Mouse (Mus musculus) spleen, embryonic (tissue): ENCODE measurements around the gene Tfdp1.
"Not testable (repeated sequence)": the region's sequence is repeated elsewhere in the genome, so short reads cannot be mapped to it uniquely, and the experiment has no call there.

Experiments
- CTCF ChIA-PET: fragments of 350-600 bp; sonication (Branson Sonifier 250); formaldehyde crosslinking; loops from one replicate; lab custom pipeline; 2022; lab: Charles Lee

Tfdp1 gene

DNA sequence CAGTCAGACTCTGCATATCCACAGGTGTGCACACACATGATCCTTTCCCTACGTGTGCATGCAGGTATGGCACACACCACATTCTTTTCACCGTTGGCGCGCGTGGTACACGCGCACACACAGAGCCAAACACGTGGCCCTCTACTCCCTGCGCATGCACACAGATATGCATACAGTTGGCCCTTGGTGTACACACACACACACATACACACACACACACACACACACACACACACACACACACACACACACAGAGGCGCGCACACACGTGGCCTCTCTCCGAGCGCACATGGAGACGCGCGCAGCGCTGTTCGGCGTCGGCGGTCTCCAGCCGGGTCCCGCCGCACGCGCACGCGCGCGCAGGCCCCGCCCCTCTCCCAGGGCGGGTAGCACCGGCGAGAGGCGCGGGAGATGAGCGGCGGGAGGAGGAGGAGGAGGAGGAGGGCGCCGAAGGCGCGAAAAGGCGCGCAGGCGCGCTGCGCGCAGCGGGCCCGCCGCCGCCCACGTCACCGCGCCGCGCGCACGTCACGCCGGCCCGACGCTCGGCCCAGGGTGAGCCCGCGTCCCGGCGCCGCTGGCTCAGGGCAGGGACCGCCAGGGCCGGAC lies at the start of gene Tfdp1:
Gene Tfdp1 (plus strand): TSS at position 497 of the 606 bp plus-strand sequence.
- CTCF ChIA-PET, result no interaction called here

DNA sequence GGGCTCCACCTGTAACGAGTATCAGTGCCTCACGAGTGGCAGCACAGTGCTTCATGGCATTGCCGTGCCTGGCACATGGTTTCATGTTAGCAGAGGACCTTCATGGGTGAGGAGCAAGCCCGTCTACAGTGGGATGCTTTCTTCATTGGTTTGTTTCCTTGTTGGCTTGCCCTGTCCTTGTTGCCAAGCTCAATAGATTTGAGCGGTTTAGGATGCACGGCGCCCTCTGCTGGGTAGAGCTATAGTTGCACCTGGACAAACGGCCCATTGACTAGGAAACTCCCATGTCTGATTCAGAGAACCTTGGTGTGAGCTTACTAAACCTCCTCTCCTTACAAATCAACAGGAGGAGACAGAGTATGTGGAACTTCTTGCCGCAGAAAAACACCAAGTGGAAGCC lies 46.2 kb upstream of the Tfdp1 start:
- CTCF ChIA-PET, result no interaction called here

GRCm38 (mm10) chr8:13293677-13294470 lies 44.7 kb upstream of the Tfdp1 start:
- CTCF ChIA-PET, result no interaction called here

DNA sequence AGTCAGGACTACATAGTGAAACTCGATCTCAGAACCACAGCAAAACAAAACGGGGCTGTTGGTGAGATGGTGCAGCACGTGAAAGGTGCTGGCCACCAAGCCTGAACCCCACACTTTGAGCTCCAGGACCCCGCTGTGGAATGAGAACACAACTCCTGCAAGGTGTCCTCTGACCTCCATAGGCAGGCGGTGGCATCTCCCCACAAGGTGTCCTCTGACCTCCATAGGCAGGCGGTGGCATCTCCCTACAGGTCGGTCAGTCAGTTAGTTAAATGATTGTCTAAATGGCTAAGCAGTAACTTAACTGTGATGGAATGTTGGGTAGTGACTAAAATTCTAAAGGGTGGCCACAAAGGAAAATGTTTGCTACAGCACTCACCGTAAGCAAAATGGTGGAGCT lies 39.0 kb upstream of the Tfdp1 start:
- CTCF ChIA-PET, result no interaction called here

GRCm38 (mm10) chr8:13301036-13301435 lies 37.5 kb upstream of the Tfdp1 start:
- CTCF ChIA-PET, result no interaction called here

DNA sequence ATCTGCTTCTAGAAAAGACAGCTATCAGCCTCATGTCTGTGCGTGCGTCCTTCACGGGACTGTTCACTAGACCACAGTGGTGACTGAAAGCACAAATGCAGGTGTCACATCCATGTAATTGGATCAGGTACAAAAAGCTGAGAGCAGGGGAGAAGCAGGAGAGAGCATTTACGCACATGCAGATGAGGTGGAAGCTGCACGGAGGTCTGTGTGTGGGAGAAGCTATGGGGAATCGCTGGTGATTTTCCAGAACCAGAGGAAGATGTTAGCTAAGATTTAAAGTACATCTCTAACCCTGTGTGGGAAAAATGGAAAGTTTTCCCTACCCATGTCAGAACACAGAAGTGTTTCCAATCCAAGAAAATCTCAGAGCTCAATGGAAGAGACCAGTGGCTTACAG lies 33.1 kb upstream of the Tfdp1 start:
- CTCF ChIA-PET, result no interaction called here

GRCm38 (mm10) chr8:13305884-13306283 lies 32.7 kb upstream of the Tfdp1 start:
- CTCF ChIA-PET, result no interaction called here

DNA sequence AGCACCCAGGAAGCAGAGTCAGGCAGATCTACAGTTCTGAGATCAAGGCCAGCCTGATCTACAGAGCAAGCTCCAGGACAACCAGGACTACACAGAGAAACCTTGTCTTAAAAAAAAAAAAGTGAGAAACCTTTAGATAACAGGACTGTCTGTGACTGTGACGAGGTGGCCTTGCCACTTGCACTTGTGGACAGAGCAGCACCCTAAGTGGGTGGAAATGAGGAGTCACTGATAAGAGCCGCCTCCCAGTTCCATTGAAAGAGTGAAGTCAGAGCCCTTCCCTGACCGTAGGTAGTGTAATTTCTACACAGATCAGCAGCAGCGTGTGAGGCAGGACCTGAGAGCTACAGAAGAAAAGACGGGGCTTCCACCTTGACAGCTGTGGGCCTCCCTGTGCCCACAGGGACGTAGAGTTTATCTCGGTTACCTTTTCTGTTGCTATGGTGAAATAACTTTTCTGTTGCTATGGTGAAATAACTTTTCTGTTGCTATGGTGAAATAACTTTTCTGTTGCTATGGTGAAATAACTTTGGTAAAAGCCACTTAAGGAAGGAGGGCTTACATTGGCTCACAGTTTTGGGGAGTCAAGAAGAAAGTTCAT lies 32.1 kb upstream of the Tfdp1 start:
- CTCF ChIA-PET, result no interaction called here

GRCm38 (mm10) chr8:13306916-13307315 lies 31.6 kb upstream of the Tfdp1 start:
- CTCF ChIA-PET, result no interaction called here

DNA sequence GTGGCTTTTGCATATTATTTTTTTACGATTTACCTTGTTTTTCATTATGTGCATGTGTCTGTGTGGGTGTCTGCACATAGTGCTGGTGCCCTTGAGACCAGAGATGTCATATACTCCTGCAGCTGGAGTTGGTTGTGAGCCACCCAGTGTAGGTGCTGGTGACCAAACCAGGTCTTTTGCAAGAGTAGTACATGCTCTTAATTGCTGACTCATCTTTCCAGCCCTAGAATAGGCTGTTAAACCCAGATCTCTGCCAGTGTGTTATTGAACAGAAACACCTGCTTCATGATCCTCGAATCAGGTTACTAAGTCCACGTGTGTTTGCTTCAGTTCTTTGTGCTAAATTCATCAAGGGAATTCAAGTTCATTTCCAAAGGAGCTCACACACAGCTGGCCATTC lies 23.6 kb upstream of the Tfdp1 start:
- CTCF ChIA-PET, result no interaction called here

GRCm38 (mm10) chr8:13316671-13317070 lies 21.9 kb upstream of the Tfdp1 start:
- CTCF ChIA-PET, result no interaction called here

- CTCF ChIA-PET, result no interaction called here
These were observed 12.0 kb upstream of the Tfdp1 start for GRCm38 (mm10) chr8:13326598-13326997.

GRCm38 (mm10) chr8:13334671-13335070 lies 3.9 kb upstream of the Tfdp1 start:
- CTCF ChIA-PET, result no interaction called here

- CTCF ChIA-PET, result not testable (repeated sequence)
These were observed 1.3 kb upstream of the Tfdp1 start for GRCm38 (mm10) chr8:13337245-13337644.

DNA sequence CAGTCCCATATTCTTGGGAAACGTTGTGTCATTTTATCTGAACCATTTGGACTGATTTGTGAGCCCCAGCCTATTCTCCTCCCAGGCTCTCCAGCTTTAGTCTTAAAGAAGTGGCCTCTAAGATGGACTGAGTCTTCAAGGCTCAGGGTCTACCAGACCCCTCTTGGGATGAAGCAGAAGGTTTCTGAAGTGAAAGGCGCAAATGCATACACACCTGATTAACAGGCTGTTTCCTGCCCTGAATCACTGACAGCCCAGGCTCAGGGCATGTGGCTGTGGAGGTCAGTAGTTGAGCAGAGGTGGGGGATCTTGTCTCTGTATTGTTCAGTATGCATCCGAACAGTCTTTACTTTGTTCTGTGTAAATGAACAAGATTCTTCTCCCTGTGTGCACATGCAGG lies 873 bp upstream of the Tfdp1 start:
- CTCF ChIA-PET, result no interaction called here

DNA sequence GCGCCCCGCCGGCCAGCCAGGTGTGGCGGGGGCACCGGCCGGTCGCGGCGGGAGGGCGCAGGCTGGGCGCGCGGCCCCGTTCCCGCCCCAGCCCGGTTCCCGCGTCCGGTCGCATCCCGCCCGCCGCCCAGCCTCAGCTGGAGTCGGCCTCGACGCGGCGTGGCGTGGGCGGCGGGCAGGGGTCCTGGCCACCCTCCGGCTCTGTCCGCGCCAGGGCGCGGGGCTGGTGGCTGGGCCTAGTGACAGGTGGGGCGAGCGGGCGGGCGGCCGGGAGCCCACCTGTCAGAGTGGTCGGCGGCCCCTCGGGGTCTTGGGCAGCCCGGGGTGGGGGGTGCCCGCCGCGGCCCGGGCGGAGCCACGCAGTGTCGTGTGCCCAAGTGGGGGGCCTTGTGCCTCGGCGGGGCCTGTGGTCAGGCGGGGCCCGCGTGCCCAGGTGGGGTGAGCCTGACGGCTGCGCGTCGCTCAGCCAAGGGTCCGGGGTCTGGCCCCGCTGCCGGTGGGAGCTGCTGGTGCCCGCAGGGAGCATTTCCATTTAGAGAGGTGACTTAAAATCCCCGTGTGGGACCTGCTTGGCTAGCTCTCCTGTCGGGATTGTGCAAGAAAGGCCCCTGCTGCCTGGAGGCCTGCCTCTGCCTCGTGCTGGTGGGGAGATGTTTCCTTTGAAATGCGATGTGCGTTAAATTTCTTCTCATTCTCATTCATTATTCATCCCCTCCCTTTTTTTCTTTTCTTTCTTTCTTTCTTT lies 522 bp downstream of the Tfdp1 start:
- CTCF ChIA-PET, result no interaction called here

DNA sequence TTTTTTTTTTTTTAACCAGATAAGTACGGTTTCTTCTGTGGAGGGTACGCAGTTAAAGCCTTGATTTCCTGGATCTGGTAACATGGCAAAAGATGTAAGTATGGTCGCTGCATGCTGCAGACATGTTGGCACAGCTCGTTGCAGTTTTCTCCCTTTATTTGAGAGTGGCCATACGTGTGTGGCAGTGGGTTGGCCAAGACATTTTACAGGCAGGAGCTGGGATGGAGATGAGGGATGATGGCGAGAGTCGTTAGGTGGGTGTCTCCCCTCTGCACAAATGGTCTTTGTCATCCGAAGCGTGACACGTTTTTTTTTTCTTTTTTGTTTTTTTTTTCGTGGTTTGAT lies 1.1 kb downstream of the Tfdp1 start:
- CTCF ChIA-PET, result no interaction called here

DNA sequence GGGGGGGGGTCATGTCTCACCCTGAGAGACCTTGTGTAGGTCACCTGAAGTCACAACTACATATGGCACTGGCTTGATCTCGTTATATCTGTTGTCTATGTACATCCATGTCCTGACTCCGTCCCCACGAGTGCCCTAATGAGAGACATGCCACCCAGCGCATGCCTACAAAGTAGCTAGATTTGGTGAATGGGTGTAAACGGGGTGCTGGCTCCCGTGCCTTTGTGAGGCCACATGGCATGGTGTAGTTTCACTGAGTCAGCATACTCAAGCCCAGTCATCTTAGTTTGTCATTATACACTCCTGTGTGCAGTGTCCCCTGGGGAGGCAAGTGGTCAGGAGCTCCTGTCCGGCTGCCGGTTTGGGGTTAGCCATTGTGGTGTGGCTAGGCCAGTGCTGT lies 2.1 kb downstream of the Tfdp1 start:
- CTCF ChIA-PET, result no interaction called here

GRCm38 (mm10) chr8:13342340-13342739 lies 3.8 kb downstream of the Tfdp1 start:
- CTCF ChIA-PET, result no interaction called here

GRCm38 (mm10) chr8:13343134-13343533 lies 4.6 kb downstream of the Tfdp1 start:
- CTCF ChIA-PET, result no interaction called here

DNA sequence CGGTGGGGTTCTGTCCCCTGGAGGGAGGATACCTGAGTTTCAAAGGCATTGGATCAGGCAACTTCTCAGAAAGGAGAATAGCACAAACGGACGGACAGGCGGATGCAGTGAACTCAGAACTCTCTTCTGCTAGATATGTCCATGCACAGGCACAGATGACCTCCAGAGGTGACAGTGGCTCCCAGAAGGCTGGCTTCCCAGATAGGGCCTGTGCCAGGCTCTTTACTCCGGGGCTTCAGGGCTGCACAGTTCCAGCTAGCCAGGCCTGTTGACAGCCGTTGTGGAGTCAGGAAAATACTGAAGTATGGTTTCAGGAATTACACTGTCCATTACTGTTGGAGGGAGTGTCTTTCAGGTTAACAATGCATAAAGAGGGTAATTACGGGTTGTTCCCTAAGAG lies 11.5 kb downstream of the Tfdp1 start:
- CTCF ChIA-PET, result no interaction called here

DNA sequence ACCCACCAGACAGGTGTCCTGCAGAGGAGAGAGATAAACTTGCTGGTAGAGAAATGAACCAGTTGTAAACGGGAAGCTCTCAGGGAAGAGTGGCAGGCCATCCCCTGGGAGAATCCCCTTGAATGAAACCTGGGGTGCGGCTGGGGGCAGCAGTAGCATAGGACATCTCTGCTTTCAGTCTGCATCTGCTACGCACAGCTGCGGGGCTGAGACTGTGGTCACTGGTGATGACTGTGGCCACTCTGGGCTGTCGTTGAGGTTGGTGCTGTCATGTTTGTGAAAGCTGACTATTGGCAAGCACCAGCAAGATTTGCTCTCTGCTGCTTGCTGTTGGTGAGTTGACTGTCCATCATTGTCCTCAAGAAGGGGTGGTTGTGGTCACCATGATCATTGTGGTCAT lies 13.0 kb downstream of the Tfdp1 start:
- CTCF ChIA-PET, result no interaction called here

GRCm38 (mm10) chr8:13352601-13353000 lies 14.1 kb downstream of the Tfdp1 start:
- CTCF ChIA-PET, result no interaction called here
